Mouse (Mus musculus) G1E (cell line): ENCODE measurements around the gene D630045J12Rik. TPM values are rescaled to one million over a fixed set of nuclear protein-coding genes. Genes with fewer than 3 reads are reported as not detected.

ENCODE experiments used
- ATAC-seq: 2 replicates; pipeline ENCODE4 v1.8.0; 2016; ENCODE audit warnings: mild to moderate bottlenecking; ENCODE audit not compliant: insufficient number of reproducible peaks, poor library complexity, low FRiP score, severe bottlenecking; ENCODE audit errors: extremely low read depth
- DNase-seq: peaks from one replicate; pipeline ENCODE4 v3.0.0; 2012; ENCODE audit warnings: low spot score
- H3K27me3 ChIP-seq: 2 replicates; pipeline ENCODE4 v1.6.1; 2012; ENCODE audit warnings: mild to moderate bottlenecking, low read length, inconsistent platforms; ENCODE audit not compliant: insufficient read depth
- H3K36me3 ChIP-seq: replicated peaks from 2 replicates; pipeline ENCODE3; 2012; ENCODE audit warnings: mild to moderate bottlenecking, inconsistent platforms
- H3K4me1 ChIP-seq: 2 replicates; pipeline ENCODE4 v1.6.1; 2012; ENCODE audit warnings: low read depth, low read length, inconsistent platforms, mixed read lengths; ENCODE audit not compliant: insufficient read depth
- H3K4me3 ChIP-seq: 2 replicates; pipeline ENCODE4 v1.5.1; 2012; ENCODE audit warnings: low read depth, mild to moderate bottlenecking, inconsistent platforms, low read length, moderate library complexity, mixed read lengths
- H3K9me3 ChIP-seq: replicated peaks from 2 replicates; pipeline ENCODE4 v1.6.1; 2012; ENCODE audit warnings: inconsistent platforms
- CTCF ChIP-seq: IDR thresholded peaks from 2 replicates; pipeline ENCODE4 v1.5.1; 2012; ENCODE audit warnings: low read depth, low read length, inconsistent platforms, mixed read lengths
- GATA1 ChIP-seq: IDR thresholded peaks from 2 replicates; pipeline ENCODE4 v1.6.1; 2012; ENCODE audit warnings: borderline replicate concordance, low read length, inconsistent platforms, mixed read lengths
- GATA2 ChIP-seq: IDR thresholded peaks from 2 replicates; pipeline ENCODE4 v1.6.1; 2012; ENCODE audit warnings: low read depth, low read length, inconsistent platforms, borderline replicate concordance
- POLR2AphosphoS5 ChIP-seq: IDR thresholded peaks from 2 replicates; pipeline ENCODE4 v1.6.1; 2012; ENCODE audit warnings: low read depth, low read length, inconsistent platforms; ENCODE audit not compliant: insufficient replicate concordance
- TAL1 ChIP-seq: conservative IDR thresholded peaks from 2 replicates; pipeline ENCODE4 v1.6.1; 2012; ENCODE audit warnings: low read depth, low read length, inconsistent platforms, mixed read lengths
- polyA plus RNA-seq: library from polyadenylated mRNA; stranded (reverse); fragments of >175 nt; gene quantifications from 2 replicates; pipeline ENCODE4 v1.2.3, GENCODE M21; 2012
- total RNA-seq, 2 experiments: library from RNA; stranded (forward) in 1 of 2; stranded (reverse) in 1 of 2; fragments of 200-1000 nt in 1 of 2; fragments of >200 nt in 1 of 2; fragmentation: Nextera tagmentation in 1 of 2; gene quantifications; 2 replicates each; pipeline ENCODE4 v1.2.3; 2014 to 2017

Gene D630045J12Rik
- total and polyA plus RNA-seq, 3 experiments: 0.01 to 0.38 TPM; not detected in 1

- Histone ChIP-seq H3K9me3 (no peaks in the 10 kb centered on the region), H3K36me3 (no peaks in the 10 kb centered on the region), H3K27me3 (peaks cover 13% of the 10 kb centered on the region), H3K4me1 (no peaks in the 10 kb centered on the region), H3K4me3 (no peak overlapping the region)
- ATAC-seq: no peak
- TF ChIP-seq GATA2: no peak
- no peak for TF ChIP-seq POLR2AphosphoS5
- no peak for TF ChIP-seq TAL1
- TF ChIP-seq GATA1: no peak
- TF ChIP-seq CTCF: no peak
- no peak for DNase-seq
Measured at GRCm38 (mm10) chr6:38192952-38193351, 60.9 kb downstream of the D630045J12Rik start.

GRCm38 (mm10) chr6:38186312-38186950 lies 67.4 kb downstream of the D630045J12Rik start:
- DNase-seq: no peak
- TF ChIP-seq POLR2AphosphoS5 (no peak), CTCF (no peak), GATA1 (no peak), GATA2 (no peak), TAL1 (no peak)
- no peak for ATAC-seq
- no peaks in the 10 kb centered on the region for H3K9me3 ChIP-seq
- H3K4me3 ChIP-seq: no peak overlapping the region
- H3K4me1 ChIP-seq: no peaks in the 10 kb centered on the region
- peaks cover 10% of the 10 kb centered on the region for H3K27me3 ChIP-seq
- H3K36me3 ChIP-seq: no peaks in the 10 kb centered on the region

- Histone ChIP-seq H3K4me3 (no peak overlapping the region), H3K27me3 (peaks cover 10% of the 10 kb centered on the region), H3K9me3 (no peaks in the 10 kb centered on the region), H3K36me3 (no peaks in the 10 kb centered on the region), H3K4me1 (no peaks in the 10 kb centered on the region)
- DNase-seq: no peak
- TF ChIP-seq GATA1: no peak
- no peak for TF ChIP-seq GATA2
- no peak for TF ChIP-seq POLR2AphosphoS5
- no peak for TF ChIP-seq TAL1
- no peak for TF ChIP-seq CTCF
- no peak for ATAC-seq
Measured at GRCm38 (mm10) chr6:38184791-38185190, 69.0 kb downstream of the D630045J12Rik start.

- Histone ChIP-seq H3K4me1 (no peaks in the 10 kb centered on the region), H3K9me3 (no peaks in the 10 kb centered on the region), H3K4me3 (no peak overlapping the region), H3K27me3 (peaks cover 9% of the 10 kb centered on the region), H3K36me3 (no peaks in the 10 kb centered on the region)
- ATAC-seq (no peak), DNase-seq (no peak)
- TF ChIP-seq TAL1: no peak
- TF ChIP-seq POLR2AphosphoS5: no peak
- no peak for TF ChIP-seq GATA1
Measured at GRCm38 (mm10) chr6:38181756-38182318, 72.0 kb downstream of the D630045J12Rik start.

GRCm38 (mm10) chr6:38180669-38181068 lies 73.1 kb downstream of the D630045J12Rik start:
- Histone ChIP-seq H3K9me3 (no peaks in the 10 kb centered on the region), H3K4me1 (no peaks in the 10 kb centered on the region), H3K36me3 (no peaks in the 10 kb centered on the region), H3K4me3 (no peak overlapping the region), H3K27me3 (peaks cover 9% of the 10 kb centered on the region)
- TF ChIP-seq TAL1 (no peak), GATA2 (no peak), POLR2AphosphoS5 (no peak), CTCF (no peak), GATA1 (no peak)
- DNase-seq (no peak), ATAC-seq (no peak)

- no peak for DNase-seq
- no peak overlapping the region for H3K4me3 ChIP-seq
- H3K4me1 ChIP-seq: no peaks in the 10 kb centered on the region; the same call in 1 of the 2 replicates
- peaks cover 10% of the 10 kb centered on the region; the same call in 1 of the 2 replicates for H3K27me3 ChIP-seq
- H3K9me3 ChIP-seq: no peaks in the 10 kb centered on the region
- ATAC-seq: no peak
- no peaks in the 10 kb centered on the region for H3K36me3 ChIP-seq
- no peak for TF ChIP-seq GATA2
- TF ChIP-seq POLR2AphosphoS5: no peak
- no peak for TF ChIP-seq TAL1
- TF ChIP-seq CTCF: no peak
- TF ChIP-seq GATA1: no peak
Measured at GRCm38 (mm10) chr6:38165385-38165784, 88.4 kb downstream of the D630045J12Rik start.

GRCm38 (mm10) chr6:38164705-38165104 lies 89.1 kb downstream of the D630045J12Rik start:
- Histone ChIP-seq H3K4me1 (no peaks in the 10 kb centered on the region; the same call in 1 of the 2 replicates), H3K9me3 (no peaks in the 10 kb centered on the region), H3K27me3 (peaks cover 10% of the 10 kb centered on the region; the same call in 1 of the 2 replicates), H3K4me3 (no peak overlapping the region), H3K36me3 (no peaks in the 10 kb centered on the region)
- no peak for TF ChIP-seq POLR2AphosphoS5
- TF ChIP-seq GATA1: no peak
- TF ChIP-seq CTCF: no peak
- TF ChIP-seq GATA2: no peak
- no peak for TF ChIP-seq TAL1
- no peak for DNase-seq
- no peak for ATAC-seq
